Mouse (Mus musculus): ENCODE results near the gene Tmem178b. TPM values are rescaled to one million over a fixed set of nuclear protein-coding genes. Genes with fewer than 3 reads are reported as not detected.

Tmem178b gene
- polyA plus RNA-seq, 1 experiment from 2014 or later, result 33.1 TPM

GRCm38 (mm10) chr6:40116225-40116624 lies 243.2 kb downstream of the Tmem178b start:
- no peak overlapping the region for H3K4me2 ChIP-seq
- no peaks in the 10 kb centered on the region for H3K9me3 ChIP-seq
- no peak overlapping the region for H3K4me3 ChIP-seq
- no peaks in the 10 kb centered on the region for H3K27me3 ChIP-seq
- no peak for ATAC-seq (ENCODE audit: low FRiP score, low read depth)
- no peak overlapping the region for H3K9ac ChIP-seq
- no peak overlapping the region; the same call in 1 of the 2 replicates for H3K27ac ChIP-seq (replicated peaks)
- no peaks in the 10 kb centered on the region for H3K36me3 ChIP-seq
- WGBS, result 36% methylated on average over 3 of the region's 3 CpGs
- peaks cover 39% of the 10 kb centered on the region for H3K4me1 ChIP-seq (replicated peaks)

- 88% methylated on average over 2 of the region's 2 CpGs for WGBS
- no peak for ATAC-seq (ENCODE audit: low FRiP score, low read depth)
Measured at GRCm38 (mm10) chr6:40120176-40120575, 247.1 kb downstream of the Tmem178b start.

GRCm38 (mm10) chr6:40121494-40121893 lies 248.4 kb downstream of the Tmem178b start:
- Histone ChIP-seq H3K4me3 (no peak overlapping the region), H3K27ac (replicated peaks) (peak overlapping the region; percentile 56), H3K9me3 (no peaks in the 10 kb centered on the region), H3K36me3 (no peaks in the 10 kb centered on the region), H3K4me2 (no peak overlapping the region), H3K4me1 (replicated peaks) (peaks cover 42% of the 10 kb centered on the region), H3K9ac (no peak overlapping the region), H3K27me3 (no peaks in the 10 kb centered on the region)
- no peak for ATAC-seq (ENCODE audit: low FRiP score, low read depth)
- WGBS, result 33% methylated on average over 4 of the region's 4 CpGs

More at GRCm38 (mm10) chr6:40120176-40120575, 247.1 kb downstream of the Tmem178b start:
- Histone ChIP-seq H3K4me2 (no peak overlapping the region), H3K9me3 (no peaks in the 10 kb centered on the region), H3K36me3 (no peaks in the 10 kb centered on the region), H3K27me3 (no peaks in the 10 kb centered on the region), H3K4me3 (no peak overlapping the region), H3K9ac (no peak overlapping the region), H3K4me1 (replicated peaks) (peaks cover 47% of the 10 kb centered on the region), H3K27ac (replicated peaks) (no peak overlapping the region)

- peak; percentile 57 for ATAC-seq (ENCODE audit: low FRiP score, low read depth)
- WGBS, result 57% methylated on average over 12 of the region's 12 CpGs
- H3K27ac ChIP-seq (replicated peaks), result peak overlapping the region; percentile 8; the same call in 1 of the 2 replicates
Measured at GRCm38 (mm10) chr6:40123070-40123690, 250.1 kb downstream of the Tmem178b start.

GRCm38 (mm10) chr6:40123960-40124359 lies 250.9 kb downstream of the Tmem178b start:
- H3K27ac ChIP-seq (replicated peaks), result no peak overlapping the region

More at GRCm38 (mm10) chr6:40123070-40123690, 250.1 kb downstream of the Tmem178b start:
- Histone ChIP-seq H3K9ac (no peak overlapping the region), H3K36me3 (no peaks in the 10 kb centered on the region), H3K4me2 (no peak overlapping the region), H3K4me3 (no peak overlapping the region), H3K27me3 (no peaks in the 10 kb centered on the region), H3K4me1 (replicated peaks) (peaks cover 42% of the 10 kb centered on the region), H3K9me3 (no peaks in the 10 kb centered on the region)

GRCm38 (mm10) chr6:40128716-40129115 lies 255.6 kb downstream of the Tmem178b start:
- Histone ChIP-seq H3K4me2 (no peak overlapping the region), H3K27ac (replicated peaks) (no peak overlapping the region), H3K27me3 (no peaks in the 10 kb centered on the region), H3K36me3 (no peaks in the 10 kb centered on the region), H3K4me3 (no peak overlapping the region), H3K4me1 (replicated peaks) (peaks cover 25% of the 10 kb centered on the region), H3K9me3 (no peaks in the 10 kb centered on the region), H3K9ac (no peak overlapping the region)
- ATAC-seq (ENCODE audit: low FRiP score, low read depth), result no peak
- 83% methylated on average over 6 of the region's 6 CpGs for WGBS

More at GRCm38 (mm10) chr6:40123960-40124359, 250.9 kb downstream of the Tmem178b start:
- no peaks in the 10 kb centered on the region for H3K9me3 ChIP-seq
- H3K36me3 ChIP-seq, result no peaks in the 10 kb centered on the region
- H3K4me1 ChIP-seq (replicated peaks), result peaks cover 42% of the 10 kb centered on the region
- H3K4me2 ChIP-seq, result no peak overlapping the region
- no peaks in the 10 kb centered on the region for H3K27me3 ChIP-seq
- H3K9ac ChIP-seq, result no peak overlapping the region
- ATAC-seq (ENCODE audit: low FRiP score, low read depth), result no peak
- no peak overlapping the region for H3K4me3 ChIP-seq

- Histone ChIP-seq H3K27ac (replicated peaks) (no peak overlapping the region), H3K4me3 (no peak overlapping the region), H3K9me3 (no peaks in the 10 kb centered on the region), H3K27me3 (no peaks in the 10 kb centered on the region), H3K4me2 (no peak overlapping the region), H3K4me1 (replicated peaks) (peaks cover 11% of the 10 kb centered on the region), H3K36me3 (no peaks in the 10 kb centered on the region), H3K9ac (no peak overlapping the region)
- no peak for ATAC-seq (ENCODE audit: low FRiP score, low read depth)
- 92% methylated on average over 1 of the region's 1 CpGs for WGBS
Measured at GRCm38 (mm10) chr6:40131936-40132335, 258.9 kb downstream of the Tmem178b start.

- no peak overlapping the region for H3K4me2 ChIP-seq
- WGBS, result 88% methylated on average over 6 of the region's 6 CpGs
- peaks cover 26% of the 10 kb centered on the region for H3K4me1 ChIP-seq (replicated peaks)
- H3K36me3 ChIP-seq, result no peaks in the 10 kb centered on the region
- no peak for ATAC-seq (ENCODE audit: low FRiP score, low read depth)
- no peak overlapping the region for H3K9ac ChIP-seq
- no peak overlapping the region for H3K4me3 ChIP-seq
- no peaks in the 10 kb centered on the region for H3K9me3 ChIP-seq
- no peak overlapping the region for H3K27ac ChIP-seq (replicated peaks)
- H3K27me3 ChIP-seq, result no peaks in the 10 kb centered on the region
Measured at GRCm38 (mm10) chr6:40133436-40133835, 260.4 kb downstream of the Tmem178b start.

GRCm38 (mm10) chr6:40135716-40136115 lies 262.6 kb downstream of the Tmem178b start:
- no peak overlapping the region for H3K27ac ChIP-seq (replicated peaks)

GRCm38 (mm10) chr6:40137346-40137745 lies 264.3 kb downstream of the Tmem178b start:
- H3K9me3 ChIP-seq, result no peaks in the 10 kb centered on the region
- no peaks in the 10 kb centered on the region for H3K27me3 ChIP-seq
- H3K9ac ChIP-seq, result no peak overlapping the region
- WGBS, result 19% methylated on average over 6 of the region's 6 CpGs
- peaks cover 20% of the 10 kb centered on the region for H3K4me1 ChIP-seq (replicated peaks)
- no peak overlapping the region for H3K4me3 ChIP-seq
- no peak overlapping the region for H3K4me2 ChIP-seq
- peak overlapping the region; percentile 54 for H3K27ac ChIP-seq (replicated peaks)
- H3K36me3 ChIP-seq, result no peaks in the 10 kb centered on the region
- peak; percentile 46 for ATAC-seq (ENCODE audit: low FRiP score, low read depth)

More at GRCm38 (mm10) chr6:40135716-40136115, 262.6 kb downstream of the Tmem178b start:
- Histone ChIP-seq H3K36me3 (no peaks in the 10 kb centered on the region), H3K27me3 (no peaks in the 10 kb centered on the region), H3K4me1 (replicated peaks) (peaks cover 26% of the 10 kb centered on the region), H3K4me3 (no peak overlapping the region), H3K9me3 (no peaks in the 10 kb centered on the region), H3K4me2 (no peak overlapping the region), H3K9ac (no peak overlapping the region)
- WGBS, result 80% methylated on average over 6 of the region's 6 CpGs
- ATAC-seq (ENCODE audit: low FRiP score, low read depth), result no peak

GRCm38 (mm10) chr6:40137831-40138520 lies 264.9 kb downstream of the Tmem178b start:
- Histone ChIP-seq H3K27me3 (no peaks in the 10 kb centered on the region), H3K9ac (no peak overlapping the region), H3K36me3 (no peaks in the 10 kb centered on the region), H3K4me1 (replicated peaks) (peaks cover 20% of the 10 kb centered on the region), H3K27ac (replicated peaks) (peak overlapping the region; percentile 54), H3K4me3 (no peak overlapping the region), H3K9me3 (no peaks in the 10 kb centered on the region), H3K4me2 (no peak overlapping the region)
- WGBS, result 36% methylated on average over 7 of the region's 7 CpGs
- peak; percentile 49; the same call in 1 of the 2 replicates for ATAC-seq (ENCODE audit: low FRiP score, low read depth)

GRCm38 (mm10) chr6:40142582-40142981 lies 269.5 kb downstream of the Tmem178b start:
- Histone ChIP-seq H3K27me3 (no peaks in the 10 kb centered on the region), H3K9ac (no peak overlapping the region), H3K36me3 (no peaks in the 10 kb centered on the region), H3K4me2 (no peak overlapping the region), H3K4me3 (no peak overlapping the region), H3K27ac (replicated peaks) (no peak overlapping the region), H3K4me1 (replicated peaks) (peaks cover 15% of the 10 kb centered on the region), H3K9me3 (no peaks in the 10 kb centered on the region)
- ATAC-seq (ENCODE audit: low FRiP score, low read depth), result no peak
- WGBS, result 45% methylated on average over 5 of the region's 5 CpGs

All from hindbrain, embryonic 15.5 days (tissue).